Mouse (Mus musculus): ENCODE data around the gene Izumo4. TPM values are rescaled to one million over a fixed set of nuclear protein-coding genes. Genes with fewer than 3 reads are reported as not detected.

The Izumo4 gene
- polyA plus RNA-seq, 1 experiment from 2014 or later, result 7.9 TPM

DNA sequence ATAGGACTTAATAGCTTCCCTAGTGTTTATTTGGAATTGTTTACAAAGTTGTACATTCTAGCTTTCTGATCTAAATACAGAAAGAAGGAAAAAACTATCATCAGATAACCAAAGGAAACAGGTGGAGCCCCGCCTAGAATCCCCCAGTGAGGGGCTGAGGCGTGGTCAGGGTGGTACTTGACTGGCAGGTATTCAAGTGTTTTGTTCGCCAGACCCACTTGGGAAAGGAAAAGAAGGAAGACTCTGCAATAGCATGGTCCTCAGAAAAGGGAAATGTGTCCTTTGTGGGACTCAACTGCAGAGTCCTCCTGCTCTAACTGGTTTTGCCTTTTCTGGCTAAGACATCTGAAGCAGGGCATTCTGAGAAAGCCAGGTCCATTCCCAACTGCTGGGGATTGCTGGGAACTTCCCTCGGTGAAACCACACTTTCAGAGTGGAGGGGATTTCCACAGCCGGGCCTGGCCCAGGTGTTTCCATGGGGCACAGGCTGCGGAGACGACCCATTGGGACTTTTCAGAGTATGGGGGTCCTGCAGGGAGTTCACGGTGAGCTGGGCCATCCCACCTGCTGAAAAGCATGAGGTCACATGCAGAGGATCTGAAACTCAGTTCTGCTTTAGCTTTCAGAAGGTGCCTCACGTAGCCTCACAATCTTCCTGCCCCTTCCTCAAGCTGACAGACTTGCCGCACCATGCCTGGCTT lies 6.0 kb upstream of the Izumo4 start:
- no peak for TF ChIP-seq EP300 (IDR thresholded peaks at IDR 0.05; ENCODE audit: low read depth)
- no peak for TF ChIP-seq CTCF (IDR thresholded peaks at IDR 0.05; ENCODE audit: low read depth)
- peaks cover 89% of the 10 kb centered on the region for H3K4me1 ChIP-seq (ENCODE audit: insufficient read depth)
- H3K36me3 ChIP-seq (replicated peaks; ENCODE audit: insufficient read depth, low read length), result peaks cover 12% of the 10 kb centered on the region
- DNase-seq (no peak), ATAC-seq (no peak)
- H3K9me3 ChIP-seq (ENCODE audit: low read length), result no peaks in the 10 kb centered on the region
- H3K9ac ChIP-seq (replicated peaks), result peak overlapping the region; percentile 26
- peak overlapping the region; percentile 47 for H3K4me2 ChIP-seq (ENCODE audit: low read depth, low read length)
- no peaks in the 10 kb centered on the region for H3K27me3 ChIP-seq (ENCODE audit: insufficient read depth, low read length)
- peak overlapping the region; percentile 95 for H3K27ac ChIP-seq (ENCODE audit: low read depth)
- WGBS (ENCODE audit: insufficient replicate concordance), result 37% methylated on average over 10 of the region's 10 CpGs
- no peak overlapping the region for H3K4me3 ChIP-seq (ENCODE audit: low read depth, low read length)

DNA sequence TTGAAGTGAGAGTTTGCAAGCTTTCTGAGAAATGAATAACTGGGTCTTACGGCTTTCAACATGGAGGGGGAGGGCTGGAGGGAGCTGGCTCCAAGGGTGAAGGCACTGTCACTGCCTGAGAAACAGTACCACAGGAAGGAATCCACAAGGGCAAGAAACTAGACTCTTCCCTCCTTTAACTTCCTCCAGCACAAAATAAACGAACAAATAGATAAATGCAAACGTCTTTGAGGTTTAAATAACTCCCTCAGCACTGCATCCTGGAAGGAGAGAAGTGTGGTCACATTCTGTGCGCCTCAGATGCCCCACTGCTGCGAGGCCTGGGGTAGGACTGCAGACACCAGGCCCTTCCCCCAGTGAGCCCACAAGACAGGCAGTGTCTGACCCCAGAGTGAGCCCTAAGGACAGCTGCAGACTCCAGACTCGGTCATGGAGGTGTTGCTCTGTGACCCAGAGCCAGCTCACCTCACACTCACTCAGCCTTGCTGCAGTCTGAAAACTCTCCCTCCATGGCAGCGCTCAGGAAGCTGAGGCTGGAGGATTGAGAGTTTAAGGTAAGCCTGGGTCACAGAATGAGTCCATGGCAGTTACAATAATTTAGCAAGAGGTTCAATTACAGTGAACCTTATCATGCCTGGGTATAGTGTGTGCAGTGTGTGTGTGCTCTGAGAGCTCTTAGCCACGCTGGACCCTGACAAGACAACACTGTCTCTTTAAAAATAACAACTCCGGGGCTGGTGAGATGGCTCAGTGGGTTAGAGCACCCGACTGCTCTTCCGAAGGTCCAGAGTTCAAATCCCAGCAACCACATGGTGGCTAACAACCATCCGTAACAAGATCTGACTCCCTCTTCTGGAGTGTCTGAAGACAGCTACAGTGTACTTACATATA lies 5.2 kb upstream of the Izumo4 start:
- peak overlapping the region; percentile 47 for H3K4me2 ChIP-seq (ENCODE audit: low read depth, low read length)
- peaks cover 93% of the 10 kb centered on the region for H3K4me1 ChIP-seq (ENCODE audit: insufficient read depth)
- DNase-seq (no peak), ATAC-seq (no peak)
- no peaks in the 10 kb centered on the region for H3K9me3 ChIP-seq (ENCODE audit: low read length)
- 32% methylated on average over 11 of the region's 12 CpGs for WGBS (ENCODE audit: insufficient replicate concordance)
- peaks cover 10% of the 10 kb centered on the region for H3K36me3 ChIP-seq (replicated peaks; ENCODE audit: insufficient read depth, low read length)
- no peak overlapping the region for H3K4me3 ChIP-seq (ENCODE audit: low read depth, low read length)
- peak overlapping the region; percentile 26 for H3K9ac ChIP-seq (replicated peaks)
- H3K27ac ChIP-seq (ENCODE audit: low read depth), result peak overlapping the region; percentile 95
- H3K27me3 ChIP-seq (ENCODE audit: insufficient read depth, low read length), result no peaks in the 10 kb centered on the region
- TF ChIP-seq EP300 (IDR thresholded peaks at IDR 0.05; ENCODE audit: low read depth) (no peak), CTCF (IDR thresholded peaks at IDR 0.05; ENCODE audit: low read depth) (no peak)

DNA sequence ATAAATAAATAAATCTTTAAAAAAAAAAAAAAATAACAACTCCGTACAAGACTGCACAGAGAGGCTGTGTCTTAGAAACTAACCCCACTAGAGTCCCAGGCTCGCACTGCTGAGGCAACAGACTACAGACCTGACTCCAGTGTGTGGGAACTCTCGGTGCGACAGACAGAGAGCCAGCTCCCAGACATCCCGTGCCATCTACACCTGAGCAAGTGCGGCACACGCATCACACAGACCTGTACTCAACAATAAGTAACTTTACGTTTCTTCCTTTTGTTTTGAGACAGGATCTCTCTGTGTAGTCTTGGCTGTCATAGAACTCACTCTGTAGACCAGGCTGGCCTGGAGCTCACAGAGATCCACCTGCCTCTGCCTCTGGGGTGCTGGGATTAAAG lies 4.6 kb upstream of the Izumo4 start:
- Histone ChIP-seq H3K27ac (ENCODE audit: low read depth) (peak overlapping the region; percentile 80), H3K9ac (replicated peaks) (no peak overlapping the region), H3K4me3 (ENCODE audit: low read depth, low read length) (peak overlapping the region; percentile 18; the same call in 1 of the 2 replicates), H3K36me3 (replicated peaks; ENCODE audit: insufficient read depth, low read length) (peaks cover 10% of the 10 kb centered on the region), H3K9me3 (ENCODE audit: low read length) (no peaks in the 10 kb centered on the region), H3K4me2 (ENCODE audit: low read depth, low read length) (peak overlapping the region; percentile 65), H3K4me1 (ENCODE audit: insufficient read depth) (peaks cover 88% of the 10 kb centered on the region), H3K27me3 (ENCODE audit: insufficient read depth, low read length) (no peaks in the 10 kb centered on the region)
- ATAC-seq (no peak), DNase-seq (no peak)
- 74% methylated on average over 8 of the region's 8 CpGs for WGBS (ENCODE audit: insufficient replicate concordance)
- TF ChIP-seq EP300 (IDR thresholded peaks at IDR 0.05; ENCODE audit: low read depth), result no peak
- no peak for TF ChIP-seq CTCF (IDR thresholded peaks at IDR 0.05; ENCODE audit: low read depth)

DNA sequence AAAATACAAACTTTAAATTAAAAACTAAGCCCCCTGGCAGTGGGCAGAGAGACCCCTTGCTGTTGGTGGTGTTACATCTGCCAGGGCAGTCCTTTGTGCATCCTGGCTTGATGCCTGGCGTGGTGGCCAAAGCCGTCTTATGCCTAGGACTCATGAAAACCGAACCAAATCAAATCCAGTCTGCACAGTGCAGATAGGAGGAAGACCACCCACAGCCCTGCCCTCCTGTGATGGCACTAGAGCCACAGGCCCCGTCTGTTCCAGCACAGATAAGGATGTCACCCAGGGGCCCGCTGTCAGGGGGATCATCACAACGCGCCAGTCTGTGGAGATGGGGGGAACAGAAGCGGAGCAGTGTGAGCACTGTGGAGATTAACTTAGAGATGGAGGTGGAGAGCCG lies 4.2 kb upstream of the Izumo4 start:
- Histone ChIP-seq H3K27me3 (ENCODE audit: insufficient read depth, low read length) (no peaks in the 10 kb centered on the region), H3K9ac (replicated peaks) (peak overlapping the region; percentile 61), H3K36me3 (replicated peaks; ENCODE audit: insufficient read depth, low read length) (peaks cover 10% of the 10 kb centered on the region), H3K4me1 (ENCODE audit: insufficient read depth) (peaks cover 85% of the 10 kb centered on the region), H3K27ac (ENCODE audit: low read depth) (peak overlapping the region; percentile 80), H3K4me3 (ENCODE audit: low read depth, low read length) (peak overlapping the region; percentile 18; the same call in 1 of the 2 replicates), H3K4me2 (ENCODE audit: low read depth, low read length) (peak overlapping the region; percentile 65), H3K9me3 (ENCODE audit: low read length) (no peaks in the 10 kb centered on the region)
- ATAC-seq (peak; percentile 13), DNase-seq (peak; percentile 77)
- TF ChIP-seq CTCF (IDR thresholded peaks at IDR 0.05; ENCODE audit: low read depth) (no peak), EP300 (IDR thresholded peaks at IDR 0.05; ENCODE audit: low read depth) (peak; percentile 96)
- WGBS (ENCODE audit: insufficient replicate concordance), result 41% methylated on average over 9 of the region's 9 CpGs

DNA sequence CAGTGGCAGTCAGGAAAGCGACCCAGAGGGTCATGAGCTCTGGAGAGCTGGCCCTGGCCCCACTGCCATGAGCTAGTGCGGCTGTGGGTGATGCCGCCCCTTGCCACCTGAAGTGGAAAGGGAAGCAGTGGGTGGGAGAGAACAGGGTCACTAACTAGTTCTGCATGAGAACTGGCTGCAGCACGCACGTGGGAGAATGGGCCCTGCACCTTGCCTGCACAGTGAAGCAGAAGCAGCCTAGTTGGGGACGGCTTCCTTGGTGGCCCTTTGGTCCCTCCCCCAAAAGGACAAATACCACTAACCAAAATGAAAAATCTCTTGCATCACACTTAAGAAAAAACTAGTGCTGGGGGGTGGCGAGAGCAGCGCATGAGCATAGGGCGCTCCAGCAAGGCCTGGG lies 3.4 kb upstream of the Izumo4 start:
- ATAC-seq (no peak), DNase-seq (no peak)
- Histone ChIP-seq H3K4me2 (ENCODE audit: low read depth, low read length) (peak overlapping the region; percentile 65), H3K4me1 (ENCODE audit: insufficient read depth) (peaks cover 85% of the 10 kb centered on the region), H3K9me3 (ENCODE audit: low read length) (no peaks in the 10 kb centered on the region), H3K36me3 (replicated peaks; ENCODE audit: insufficient read depth, low read length) (peaks cover 10% of the 10 kb centered on the region), H3K4me3 (ENCODE audit: low read depth, low read length) (no peak overlapping the region), H3K9ac (replicated peaks) (peak overlapping the region; percentile 61), H3K27me3 (ENCODE audit: insufficient read depth, low read length) (no peaks in the 10 kb centered on the region), H3K27ac (ENCODE audit: low read depth) (peak overlapping the region; percentile 80; the same call in 1 of the 2 replicates)
- TF ChIP-seq EP300 (IDR thresholded peaks at IDR 0.05; ENCODE audit: low read depth) (no peak), CTCF (IDR thresholded peaks at IDR 0.05; ENCODE audit: low read depth) (no peak)
- 59% methylated on average over 9 of the region's 9 CpGs for WGBS (ENCODE audit: insufficient replicate concordance)

DNA sequence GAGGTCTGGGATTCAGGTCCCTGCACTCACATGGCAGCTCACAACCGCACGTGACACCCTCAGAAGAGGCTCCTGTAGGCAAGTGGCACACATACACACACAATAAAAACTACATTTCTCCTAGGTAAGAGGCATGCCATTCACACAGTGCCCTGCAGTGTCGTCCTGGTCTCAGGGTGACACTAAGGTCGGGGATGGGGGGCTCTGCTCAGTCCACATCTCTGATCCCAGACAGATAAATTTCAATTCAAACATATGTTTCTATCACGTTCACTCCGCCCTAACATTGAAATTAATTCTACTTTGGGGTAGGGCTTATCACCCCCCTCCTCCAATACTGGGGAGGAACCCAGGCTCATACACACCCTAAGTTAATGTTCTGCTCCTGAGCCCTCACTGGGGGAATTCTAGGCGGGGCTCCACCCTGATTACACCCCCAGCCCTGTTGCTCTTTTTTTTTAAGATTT lies 1.9 kb upstream of the Izumo4 start:
- ATAC-seq (no peak), DNase-seq (no peak)
- Histone ChIP-seq H3K27me3 (ENCODE audit: insufficient read depth, low read length) (no peaks in the 10 kb centered on the region), H3K9ac (replicated peaks) (peak overlapping the region; percentile 80), H3K4me3 (ENCODE audit: low read depth, low read length) (peak overlapping the region; percentile 64; the same call in 1 of the 2 replicates), H3K36me3 (replicated peaks; ENCODE audit: insufficient read depth, low read length) (peaks cover 2% of the 10 kb centered on the region; the same call in 1 of the 2 replicates), H3K4me1 (ENCODE audit: insufficient read depth) (peaks cover 75% of the 10 kb centered on the region), H3K27ac (ENCODE audit: low read depth) (peak overlapping the region; percentile 96; the same call in 1 of the 2 replicates), H3K4me2 (ENCODE audit: low read depth, low read length) (peak overlapping the region; percentile 92), H3K9me3 (ENCODE audit: low read length) (no peaks in the 10 kb centered on the region)
- no peak for TF ChIP-seq CTCF (IDR thresholded peaks at IDR 0.05; ENCODE audit: low read depth)
- no peak for TF ChIP-seq EP300 (IDR thresholded peaks at IDR 0.05; ENCODE audit: low read depth)
- 50% methylated on average over 7 of the region's 7 CpGs for WGBS (ENCODE audit: insufficient replicate concordance)
